Mouse (Mus musculus) liver, embryonic 13.5 days (tissue): ENCODE results near the gene Sh3bgrl2. TPM values are rescaled to one million over a fixed set of nuclear protein-coding genes. Genes with fewer than 3 reads are reported as not detected.

Experiments used
- ATAC-seq: fragments of 200-750 bp; cut with Nextera tagmentation; 2 replicates; pipeline ENCODE4 v1.8.0; 2017; ENCODE audit warnings: low read depth, mild to moderate bottlenecking, moderate number of reproducible peaks, moderate library complexity
- DNase-seq: peaks from one replicate; pipeline ENCODE4 v3.0.0; 2022
- H3K27ac ChIP-seq: fragments of 300-500 bp; sonication (generic); 2 replicates; pipeline ENCODE4 v1.5.1; 2015; ENCODE audit warnings: moderate library complexity, mild to moderate bottlenecking, inconsistent platforms
- H3K27me3 ChIP-seq: fragments of 300-500 bp; sonication (generic); 2 replicates; pipeline ENCODE4 v1.6.1; 2015; ENCODE audit warnings: mild to moderate bottlenecking, inconsistent platforms
- H3K36me3 ChIP-seq: fragments of 300-500 bp; sonication (generic); 2 replicates; pipeline ENCODE4 v1.6.1; 2015; ENCODE audit warnings: mild to moderate bottlenecking, inconsistent platforms
- H3K4me1 ChIP-seq: fragments of 300-500 bp; sonication (generic); replicated peaks from 2 replicates; pipeline ENCODE4 v1.6.1; 2015; ENCODE audit warnings: inconsistent platforms
- H3K4me2 ChIP-seq: fragments of 300-500 bp; sonication (generic); 2 replicates; pipeline ENCODE4 v1.6.1; 2015; ENCODE audit warnings: inconsistent platforms, mild to moderate bottlenecking, moderate library complexity
- H3K4me3 ChIP-seq: fragments of 300-500 bp; sonication (generic); replicated peaks from 2 replicates; pipeline ENCODE4 v1.5.1; 2015; ENCODE audit warnings: mild to moderate bottlenecking, inconsistent platforms
- H3K9ac ChIP-seq: fragments of 300-500 bp; sonication (generic); 2 replicates; pipeline ENCODE4 v1.6.1; 2015; ENCODE audit warnings: mild to moderate bottlenecking, inconsistent platforms
- H3K9me3 ChIP-seq: fragments of 300-500 bp; sonication (generic); replicated peaks from 2 replicates; pipeline ENCODE4 v1.6.1; 2016; ENCODE audit warnings: inconsistent platforms
- WGBS: fragments of 180-500 bp; shearing (Covaris S2); methylation state at CpG from one replicate; pipeline ENCODE4 v1.1.7; 2015; ENCODE audit not compliant: insufficient replicate concordance; 5-methylcytosine and 5-hydroxymethylcytosine counted together
- polyA plus RNA-seq: library from polyadenylated mRNA; unstranded; fragments of >200 nt; fragmentation: Nextera tagmentation; extraction: Ambion mirVana; gene quantifications from 2 replicates; pipeline ENCODE4 v1.2.1, GENCODE M21; 2015

The Sh3bgrl2 gene
- polyA plus RNA-seq, 1 experiment from 2014 or later, result 9.6 TPM

GRCm38 (mm10) chr9:83576018-83576688 is 28.0 kb downstream of the Sh3bgrl2 start:
- Histone ChIP-seq H3K27ac (no peak overlapping the region; the same call in 1 of the 2 replicates), H3K4me3 (no peak overlapping the region), H3K27me3 (no peaks in the 10 kb centered on the region), H3K4me1 (peaks cover 14% of the 10 kb centered on the region), H3K36me3 (no peaks in the 10 kb centered on the region), H3K4me2 (no peak overlapping the region), H3K9ac (no peak overlapping the region), H3K9me3 (no peaks in the 10 kb centered on the region)
- 41% methylated on average over 7 of the region's 7 CpGs for WGBS
- no peak for DNase-seq
- ATAC-seq, result no peak

GRCm38 (mm10) chr9:83576689-83577057 is 28.5 kb downstream of the Sh3bgrl2 start:
- Histone ChIP-seq H3K36me3 (no peaks in the 10 kb centered on the region), H3K4me3 (no peak overlapping the region), H3K9ac (no peak overlapping the region), H3K4me1 (peaks cover 14% of the 10 kb centered on the region), H3K9me3 (no peaks in the 10 kb centered on the region), H3K27ac (no peak overlapping the region), H3K4me2 (no peak overlapping the region), H3K27me3 (no peaks in the 10 kb centered on the region)
- no peak for ATAC-seq
- 41% methylated on average over 3 of the region's 3 CpGs for WGBS
- no peak for DNase-seq

- Histone ChIP-seq H3K9ac (no peak overlapping the region), H3K9me3 (no peaks in the 10 kb centered on the region), H3K36me3 (no peaks in the 10 kb centered on the region), H3K27ac (no peak overlapping the region), H3K4me2 (no peak overlapping the region), H3K4me3 (no peak overlapping the region), H3K27me3 (no peaks in the 10 kb centered on the region), H3K4me1 (peaks cover 14% of the 10 kb centered on the region)
- ATAC-seq (no peak), DNase-seq (no peak)
- WGBS, result 62% methylated on average over 7 of the region's 7 CpGs
Observed at GRCm38 (mm10) chr9:83577260-83577659, 29.1 kb downstream of the Sh3bgrl2 start.

- DNase-seq, result no peak
- Histone ChIP-seq H3K36me3 (0 out of 2 replicates have a peak, but pooled peaks cover 2% of the 10 kb centered on the region), H3K27ac (no peak overlapping the region), H3K27me3 (no peaks in the 10 kb centered on the region), H3K4me3 (no peak overlapping the region), H3K9me3 (no peaks in the 10 kb centered on the region), H3K4me2 (no peak overlapping the region), H3K9ac (no peak overlapping the region), H3K4me1 (0 out of 2 replicates have a peak, but pooled peaks cover 1% of the 10 kb centered on the region)
- ATAC-seq, result no peak
- 55% methylated on average over 4 of the region's 4 CpGs for WGBS
Observed at GRCm38 (mm10) chr9:83579049-83579448, 30.9 kb downstream of the Sh3bgrl2 start.

- WGBS, result 54% methylated on average over 7 of the region's 7 CpGs
- Histone ChIP-seq H3K9me3 (no peaks in the 10 kb centered on the region), H3K36me3 (0 out of 2 replicates have a peak, but pooled peaks cover 2% of the 10 kb centered on the region), H3K9ac (no peak overlapping the region), H3K4me3 (no peak overlapping the region), H3K4me2 (no peak overlapping the region), H3K4me1 (no peaks in the 10 kb centered on the region), H3K27ac (no peak overlapping the region), H3K27me3 (no peaks in the 10 kb centered on the region)
- ATAC-seq, result no peak
- DNase-seq, result no peak
Observed at GRCm38 (mm10) chr9:83582748-83583147, 34.6 kb downstream of the Sh3bgrl2 start.

GRCm38 (mm10) chr9:83586316-83587050 is 38.4 kb downstream of the Sh3bgrl2 start:
- H3K4me2 ChIP-seq, result no peak overlapping the region
- 82% methylated on average over 17 of the region's 17 CpGs for WGBS
- ATAC-seq, result no peak
- no peaks in the 10 kb centered on the region for H3K4me1 ChIP-seq
- no peak for DNase-seq
- no peak overlapping the region for H3K9ac ChIP-seq
- no peaks in the 10 kb centered on the region for H3K9me3 ChIP-seq
- no peak overlapping the region for H3K4me3 ChIP-seq
- no peak overlapping the region for H3K27ac ChIP-seq
- 0 out of 2 replicates have a peak, but pooled peaks cover 2% of the 10 kb centered on the region for H3K36me3 ChIP-seq
- no peaks in the 10 kb centered on the region for H3K27me3 ChIP-seq

GRCm38 (mm10) chr9:83587116-83587515 is 39.0 kb downstream of the Sh3bgrl2 start:
- Histone ChIP-seq H3K9me3 (no peaks in the 10 kb centered on the region), H3K27me3 (no peaks in the 10 kb centered on the region), H3K9ac (no peak overlapping the region), H3K4me3 (no peak overlapping the region), H3K27ac (no peak overlapping the region), H3K36me3 (0 out of 2 replicates have a peak, but pooled peaks cover 2% of the 10 kb centered on the region), H3K4me1 (no peaks in the 10 kb centered on the region), H3K4me2 (no peak overlapping the region)
- DNase-seq, result no peak
- no peak for ATAC-seq
- WGBS, result 69% methylated on average over 9 of the region's 9 CpGs

- no peak overlapping the region for H3K27ac ChIP-seq
- ATAC-seq (no peak), DNase-seq (no peak)
- no peak overlapping the region for H3K4me3 ChIP-seq
- 66% methylated on average over 2 of the region's 2 CpGs for WGBS
- H3K36me3 ChIP-seq, result no peaks in the 10 kb centered on the region
- H3K9ac ChIP-seq, result no peak overlapping the region
- H3K27me3 ChIP-seq, result no peaks in the 10 kb centered on the region
- no peaks in the 10 kb centered on the region for H3K9me3 ChIP-seq
- H3K4me1 ChIP-seq, result no peaks in the 10 kb centered on the region
- no peak overlapping the region for H3K4me2 ChIP-seq
Observed at GRCm38 (mm10) chr9:83589063-83589462, 40.9 kb downstream of the Sh3bgrl2 start.

- 65% methylated on average over 14 of the region's 14 CpGs for WGBS
- H3K9me3 ChIP-seq, result no peaks in the 10 kb centered on the region
- ATAC-seq, result no peak
Observed at GRCm38 (mm10) chr9:83589680-83590467, 41.7 kb downstream of the Sh3bgrl2 start.

GRCm38 (mm10) chr9:83591848-83592456 is 43.8 kb downstream of the Sh3bgrl2 start:
- H3K36me3 ChIP-seq, result no peaks in the 10 kb centered on the region; the same call in 1 of the 2 replicates
- ATAC-seq, result no peak
- no peak overlapping the region for H3K9ac ChIP-seq
- DNase-seq, result no peak
- H3K9me3 ChIP-seq, result no peaks in the 10 kb centered on the region
- no peaks in the 10 kb centered on the region for H3K4me1 ChIP-seq
- H3K27me3 ChIP-seq, result no peaks in the 10 kb centered on the region
- no peak overlapping the region for H3K4me3 ChIP-seq
- H3K4me2 ChIP-seq, result no peak overlapping the region
- no peak overlapping the region for H3K27ac ChIP-seq
- 70% methylated on average over 10 of the region's 10 CpGs for WGBS

More at GRCm38 (mm10) chr9:83589680-83590467, 41.7 kb downstream of the Sh3bgrl2 start:
- no peaks in the 10 kb centered on the region for H3K27me3 ChIP-seq
- H3K27ac ChIP-seq, result no peak overlapping the region
- no peaks in the 10 kb centered on the region for H3K36me3 ChIP-seq
- DNase-seq, result no peak
- no peak overlapping the region for H3K4me3 ChIP-seq
- H3K9ac ChIP-seq, result no peak overlapping the region
- H3K4me2 ChIP-seq, result no peak overlapping the region
- H3K4me1 ChIP-seq, result no peaks in the 10 kb centered on the region

- no peak overlapping the region for H3K9ac ChIP-seq
- no peak for ATAC-seq
- no peak overlapping the region for H3K27ac ChIP-seq
- no peaks in the 10 kb centered on the region; the same call in 1 of the 2 replicates for H3K36me3 ChIP-seq
- H3K4me3 ChIP-seq, result no peak overlapping the region
- no peak overlapping the region for H3K4me2 ChIP-seq
- H3K9me3 ChIP-seq, result no peaks in the 10 kb centered on the region
- DNase-seq, result no peak
- H3K27me3 ChIP-seq, result no peaks in the 10 kb centered on the region
- H3K4me1 ChIP-seq, result no peaks in the 10 kb centered on the region
- 70% methylated on average over 5 of the region's 5 CpGs for WGBS
Observed at GRCm38 (mm10) chr9:83593811-83594210, 45.7 kb downstream of the Sh3bgrl2 start.
